Mouse (Mus musculus): ENCODE results near the gene Myh3.

DNA sequence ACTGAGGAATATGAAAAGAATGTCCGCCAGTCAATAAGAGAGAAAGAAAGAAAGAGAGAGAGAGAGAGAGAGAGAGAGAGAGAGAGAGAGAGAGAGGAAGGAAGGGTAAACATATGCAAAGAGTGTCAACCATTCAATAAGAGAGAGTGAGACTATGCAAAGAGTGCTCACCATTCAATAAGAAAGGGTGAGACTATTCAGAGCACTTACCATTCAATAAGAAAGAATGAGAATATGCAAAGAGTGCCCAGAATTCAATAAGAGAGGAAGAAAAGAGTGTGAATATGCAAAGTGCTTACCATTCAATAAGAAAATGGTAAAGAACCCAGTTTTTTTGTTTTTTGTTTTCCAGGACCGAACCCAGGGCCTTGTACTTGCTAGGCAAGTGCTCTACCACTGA lies 72.1 kb downstream of the Myh3 start:
- TF ChIP-seq POLR2A (IDR thresholded peaks at IDR 0.05; ENCODE audit: borderline replicate concordance, control insufficient read depth, low read depth, low read length) (no peak), CTCF (IDR thresholded peaks at IDR 0.05; ENCODE audit: control insufficient read depth, insufficient read depth, low read length) (no peak)
